Mouse (Mus musculus) hindbrain, embryonic 11.5 days (tissue): Measurements from ENCODE around the gene Tnfaip8l1. TPM values are rescaled to one million over a fixed set of nuclear protein-coding genes. Genes with fewer than 3 reads are reported as not detected.

ENCODE experiments used
- ATAC-seq: fragments of 200-750 bp; cut with Nextera tagmentation; 2 replicates; pipeline ENCODE4 v1.8.0; 2017; ENCODE audit warnings: mild to moderate bottlenecking, moderate TSS enrichment, moderate library complexity; ENCODE audit not compliant: low FRiP score
- DNase-seq: peaks from one replicate; pipeline ENCODE4 v3.0.0-alpha.2; 2015; ENCODE audit warnings: low spot score
- H3K27ac ChIP-seq: fragments of 300-500 bp; sonication (generic); 2 replicates; pipeline ENCODE4 v1.5.1; 2014; ENCODE audit warnings: mild to moderate bottlenecking, low read depth, low read length
- H3K27me3 ChIP-seq: fragments of 300-500 bp; sonication (generic); 2 replicates; pipeline ENCODE4 v1.6.1; 2014; ENCODE audit warnings: mild to moderate bottlenecking, low read length, moderate library complexity, mixed read lengths; ENCODE audit not compliant: control insufficient read depth, insufficient read depth
- H3K36me3 ChIP-seq: fragments of 300-500 bp; sonication (generic); 2 replicates; pipeline ENCODE4 v1.6.1; 2014; ENCODE audit warnings: mild to moderate bottlenecking, low read length, moderate library complexity, mixed read lengths; ENCODE audit not compliant: control insufficient read depth, insufficient read depth
- H3K4me1 ChIP-seq: fragments of 300-500 bp; sonication (generic); replicated peaks from 2 replicates; pipeline ENCODE4 v1.6.1; 2014; ENCODE audit warnings: low read length, mixed read lengths; ENCODE audit not compliant: control insufficient read depth, insufficient read depth
- H3K4me2 ChIP-seq: fragments of 300-500 bp; sonication (generic); replicated peaks from 2 replicates; pipeline ENCODE4 v1.6.1; 2014; ENCODE audit warnings: mild to moderate bottlenecking, low read depth, low read length
- H3K4me3 ChIP-seq: fragments of 300-500 bp; sonication (generic); 2 replicates; pipeline ENCODE4 v1.5.1; 2014; ENCODE audit warnings: low read depth, low read length
- H3K9ac ChIP-seq: fragments of 300-500 bp; sonication (generic); 2 replicates; pipeline ENCODE4 v1.6.1; 2014; ENCODE audit warnings: low read depth, low read length
- H3K9me3 ChIP-seq: fragments of 300-500 bp; sonication (generic); 2 replicates; pipeline ENCODE4 v1.6.1; 2016; ENCODE audit warnings: low read length; ENCODE audit not compliant: control insufficient read depth
- WGBS: fragments of 180-500 bp; shearing (Covaris S2); extraction: QIAGEN DNeasy Blood & Tissue Kit; methylation state at CpG from one replicate; pipeline ENCODE4 v1.1.7; 2014; 5-methylcytosine and 5-hydroxymethylcytosine counted together
- polyA plus RNA-seq: library from polyadenylated mRNA; unstranded; fragments of >200 nt; fragmentation: Nextera tagmentation; extraction: Ambion mirVana; gene quantifications from 2 replicates; pipeline ENCODE4 v1.2.1, GENCODE M21; 2014

Gene Tnfaip8l1
- polyA plus RNA-seq, 1 experiment from 2014 or later: 9.9 TPM

- peaks cover 8% of the 10 kb centered on the region for H3K27me3 ChIP-seq
- peaks cover 5% of the 10 kb centered on the region for H3K4me1 ChIP-seq
- H3K9ac ChIP-seq: no peak overlapping the region
- peak overlapping the region; percentile 39; the same call in 1 of the 2 replicates for H3K4me2 ChIP-seq
- DNase-seq: peak; percentile 34
- H3K4me3 ChIP-seq: no peak overlapping the region
- WGBS: 18% methylated on average over 18 of the region's 21 CpGs
- ATAC-seq: peak; percentile 67
- no peaks in the 10 kb centered on the region for H3K36me3 ChIP-seq
- H3K27ac ChIP-seq: no peak overlapping the region
- no peaks in the 10 kb centered on the region for H3K9me3 ChIP-seq
Observed at GRCm38 (mm10) chr17:56133457-56134363, 28.6 kb upstream of the Tnfaip8l1 start.

- whole genome bisulfite sequencing: under 1% methylated on average over 27 of the region's 27 CpGs
- ATAC-seq (0 out of 2 replicates have a peak, but pooled peaks have one; percentile 10), DNase-seq (peak; percentile 80)
- 0 out of 2 replicates have a peak overlapping the region, but pooled peaks have one; percentile 17 for H3K9ac ChIP-seq
- no peaks in the 10 kb centered on the region for H3K36me3 ChIP-seq
- H3K9me3 ChIP-seq: no peaks in the 10 kb centered on the region
- 0 out of 2 replicates have a peak overlapping the region, but pooled peaks have one; percentile 10 for H3K4me3 ChIP-seq
- H3K4me2 ChIP-seq: peak overlapping the region; percentile 39
- peaks cover 15% of the 10 kb centered on the region for H3K27me3 ChIP-seq
- H3K4me1 ChIP-seq: peaks cover 5% of the 10 kb centered on the region
- no peak overlapping the region for H3K27ac ChIP-seq
Observed at GRCm38 (mm10) chr17:56134463-56134971, 27.8 kb upstream of the Tnfaip8l1 start.

GRCm38 (mm10) chr17:56136558-56136957, 25.7 kb upstream of the Tnfaip8l1 start:
- no peaks in the 10 kb centered on the region for H3K36me3 ChIP-seq
- peaks cover 6% of the 10 kb centered on the region for H3K4me1 ChIP-seq
- H3K27ac ChIP-seq: no peak overlapping the region
- 85% methylated on average over 7 of the region's 7 CpGs for WGBS
- ATAC-seq (no peak), DNase-seq (no peak)
- H3K27me3 ChIP-seq: peaks cover 33% of the 10 kb centered on the region
- H3K4me3 ChIP-seq: no peak overlapping the region
- no peak overlapping the region for H3K9ac ChIP-seq
- no peak overlapping the region for H3K4me2 ChIP-seq
- H3K9me3 ChIP-seq: no peaks in the 10 kb centered on the region

- Histone ChIP-seq H3K27ac (no peak overlapping the region), H3K4me2 (peak overlapping the region; percentile 93), H3K4me1 (peaks cover 15% of the 10 kb centered on the region), H3K9me3 (no peaks in the 10 kb centered on the region), H3K27me3 (peaks cover 35% of the 10 kb centered on the region), H3K4me3 (peak overlapping the region; percentile 18), H3K9ac (no peak overlapping the region), H3K36me3 (no peaks in the 10 kb centered on the region)
- ATAC-seq (no peak), DNase-seq (no peak)
- WGBS: 14% methylated on average over 25 of the region's 25 CpGs
Observed at GRCm38 (mm10) chr17:56137839-56138613, 24.3 kb upstream of the Tnfaip8l1 start.

GRCm38 (mm10) chr17:56139355-56139754, 22.9 kb upstream of the Tnfaip8l1 start:
- peak overlapping the region; percentile 93 for H3K4me2 ChIP-seq
- 7% methylated on average over 16 of the region's 21 CpGs for WGBS
- H3K4me3 ChIP-seq: peak overlapping the region; percentile 79
- DNase-seq (no peak), ATAC-seq (peak; percentile 1; the same call in 1 of the 2 replicates)
- peak overlapping the region; percentile 64 for H3K9ac ChIP-seq
- H3K9me3 ChIP-seq: no peaks in the 10 kb centered on the region
- peaks cover 37% of the 10 kb centered on the region for H3K27me3 ChIP-seq
- H3K27ac ChIP-seq: 0 out of 2 replicates have a peak overlapping the region, but pooled peaks have one; percentile 10
- no peaks in the 10 kb centered on the region for H3K36me3 ChIP-seq
- peaks cover 15% of the 10 kb centered on the region for H3K4me1 ChIP-seq

- peaks cover 37% of the 10 kb centered on the region for H3K27me3 ChIP-seq
- no peaks in the 10 kb centered on the region for H3K9me3 ChIP-seq
- H3K4me2 ChIP-seq: peak within 1 kb of the TSS; percentile 93
- under 1% methylated on average over 66 of the region's 79 CpGs for WGBS
- peak within 1 kb of the TSS; percentile 74 for H3K27ac ChIP-seq
- H3K36me3 ChIP-seq: no peaks in the 10 kb centered on the region
- H3K9ac ChIP-seq: peak within 1 kb of the TSS; percentile 64
- H3K4me1 ChIP-seq: peaks cover 13% of the 10 kb centered on the region
- DNase-seq (peak; percentile 85), ATAC-seq (peak; percentile 25)
- H3K4me3 ChIP-seq: peak within 1 kb of the TSS; percentile 79
Observed at GRCm38 (mm10) chr17:56139858-56140595, 22.2 kb upstream of the Tnfaip8l1 start, which contains the start of gene Sema6b. Gene Sema6b, minus strand, starts transcription at chr17:56140343.

GRCm38 (mm10) chr17:56141702-56142605, 20.3 kb upstream of the Tnfaip8l1 start:
- ATAC-seq (peak; percentile 79), DNase-seq (peak; percentile 79)
- peak overlapping the region; percentile 36 for H3K4me3 ChIP-seq
- peak overlapping the region; percentile 57 for H3K4me2 ChIP-seq
- peak overlapping the region; percentile 54 for H3K9ac ChIP-seq
- H3K36me3 ChIP-seq: no peaks in the 10 kb centered on the region
- H3K27ac ChIP-seq: peak overlapping the region; percentile 33; the same call in 1 of the 2 replicates
- under 1% methylated on average over 40 of the region's 47 CpGs for WGBS
- H3K27me3 ChIP-seq: peaks cover 40% of the 10 kb centered on the region
- H3K4me1 ChIP-seq: peaks cover 13% of the 10 kb centered on the region
- H3K9me3 ChIP-seq: no peaks in the 10 kb centered on the region
